Mouse (Mus musculus) liver, embryonic 14.5 days (tissue): Measurements from ENCODE around the gene Lrmp.

Source experiments
- CTCF ChIP-seq: IDR thresholded peaks from 2 replicates; pipeline ENCODE4 v1.5.1; 2016; ENCODE audit warnings: antibody characterized with exemption, low read depth, control low read depth
- EP300 ChIP-seq: IDR thresholded peaks from 2 replicates; pipeline ENCODE4 v1.6.1; 2016; ENCODE audit warnings: antibody characterized with exemption, low read depth

GRCm38 (mm10) chr6:145175571-145175981, 60.1 kb downstream of the Lrmp start:
- TF ChIP-seq CTCF, result no peak
- TF ChIP-seq EP300, result no peak
